Mouse (Mus musculus): ENCODE data around the gene Eml4.

The Eml4 gene

DNA sequence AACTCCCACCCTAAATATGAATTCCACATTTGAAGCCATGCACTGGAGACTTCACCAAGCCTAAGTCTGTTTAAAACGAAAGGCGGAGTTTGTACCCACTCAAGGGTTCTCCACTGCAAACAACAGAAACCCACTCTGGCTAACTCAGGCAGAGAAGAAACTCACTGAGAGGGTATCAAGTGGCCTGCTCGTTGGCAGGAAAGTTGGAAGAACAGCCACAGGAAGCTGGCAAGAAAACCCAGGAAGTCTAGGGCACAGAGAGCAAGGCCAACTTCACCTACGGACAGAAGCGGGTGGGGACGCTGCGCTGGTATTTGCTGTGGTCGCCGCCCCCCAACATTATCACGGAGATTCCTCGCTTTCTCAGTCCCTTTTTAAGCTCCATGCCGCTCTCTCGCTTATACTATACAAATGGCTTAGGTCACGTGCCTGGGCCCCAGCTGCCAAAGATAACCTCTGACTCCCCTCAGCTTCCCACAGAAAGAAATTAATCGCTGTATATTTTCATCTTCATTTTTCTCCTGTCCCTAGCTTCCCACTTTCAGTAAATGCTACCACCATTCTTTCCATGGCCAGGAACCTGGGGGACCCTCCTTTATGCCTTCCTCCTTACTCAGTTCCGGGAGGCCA is 9.7 kb upstream of the Eml4 start:
- in situ Hi-C loops (cut with MboI; ENCODE audit: low sequenced_read_pairs), result no loop called here

- in situ Hi-C loops (cut with MboI; ENCODE audit: low sequenced_read_pairs), result no loop called here
These were observed 6.5 kb upstream of the Eml4 start for GRCm38 (mm10) chr17:83344226-83344625.

GRCm38 (mm10) chr17:83348056-83348822 is 2.5 kb upstream of the Eml4 start:
- in situ Hi-C loops (cut with MboI; ENCODE audit: low sequenced_read_pairs), result no loop called here

- in situ Hi-C loops (cut with MboI; ENCODE audit: low sequenced_read_pairs), result no loop called here
These were observed 394 bp downstream of the Eml4 start for GRCm38 (mm10) chr17:83351119-83351531.

DNA sequence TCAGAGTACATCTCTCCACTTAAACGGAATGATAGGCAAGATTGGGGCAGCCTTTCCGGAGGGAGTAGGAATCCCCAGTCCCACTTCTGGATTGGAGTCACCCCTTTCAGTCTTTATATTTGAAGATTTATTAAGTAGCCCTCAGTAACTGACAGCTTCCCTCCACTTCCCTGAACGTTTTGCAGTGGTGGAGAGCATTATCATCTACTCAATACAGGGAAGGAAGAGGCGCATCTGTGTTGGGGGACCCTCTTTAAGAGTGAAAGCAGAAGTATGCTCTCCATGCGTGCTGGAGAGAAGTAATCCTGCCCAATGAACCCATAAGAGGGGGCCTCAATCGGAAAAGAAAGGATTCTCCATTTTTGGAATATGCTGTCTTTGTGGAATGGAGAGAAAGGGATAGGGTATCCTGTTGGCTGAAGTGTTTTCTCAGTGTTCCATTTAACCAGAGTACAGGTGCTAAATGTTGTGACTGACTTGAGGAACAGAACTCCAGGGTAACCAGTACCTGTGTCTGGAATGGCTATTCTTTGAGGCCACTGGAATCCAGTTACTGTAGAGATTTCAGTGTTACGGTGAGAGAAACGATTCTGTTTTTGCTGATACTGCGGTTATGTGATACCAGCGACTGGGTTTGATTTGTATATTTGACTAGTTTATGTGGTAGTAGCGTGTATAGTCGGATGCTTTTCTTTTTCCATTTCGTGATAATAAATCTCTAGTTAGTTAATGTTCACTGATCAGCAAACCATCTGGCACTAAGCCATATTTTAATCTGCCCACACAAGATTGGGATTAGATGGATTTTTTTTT is 1.1 kb downstream of the Eml4 start:
- in situ Hi-C loops (cut with MboI; ENCODE audit: low sequenced_read_pairs), result no loop called here

GRCm38 (mm10) chr17:83352456-83352855 is 1.7 kb downstream of the Eml4 start:
- in situ Hi-C loops (cut with MboI; ENCODE audit: low sequenced_read_pairs), result no loop called here

- in situ Hi-C loops (cut with MboI; ENCODE audit: low sequenced_read_pairs), result no loop called here
These were observed 2.3 kb downstream of the Eml4 start for GRCm38 (mm10) chr17:83353011-83353410.

DNA sequence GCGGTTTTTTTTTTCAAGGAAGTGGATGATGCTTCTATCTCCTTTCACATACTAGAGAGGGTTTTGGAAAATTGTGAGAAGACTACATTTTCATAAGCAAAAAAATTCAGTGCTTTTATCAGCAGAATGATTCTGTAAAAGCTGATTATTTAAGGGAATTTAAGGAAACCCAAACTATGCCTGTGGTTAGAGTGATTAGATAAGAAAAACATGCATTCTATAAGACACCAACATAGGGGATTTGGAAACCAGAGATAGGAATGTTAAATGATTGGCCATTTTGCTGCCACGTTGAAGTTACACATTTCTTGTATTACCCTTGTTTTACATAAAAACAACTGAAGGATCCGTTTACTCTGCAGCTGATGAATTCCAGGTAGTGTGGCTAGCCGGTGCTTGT is 2.7 kb downstream of the Eml4 start:
- in situ Hi-C loops (cut with MboI; ENCODE audit: low sequenced_read_pairs), result no loop called here

GRCm38 (mm10) chr17:83355481-83355880 is 4.8 kb downstream of the Eml4 start:
- in situ Hi-C loops (cut with MboI; ENCODE audit: low sequenced_read_pairs), result no loop called here

DNA sequence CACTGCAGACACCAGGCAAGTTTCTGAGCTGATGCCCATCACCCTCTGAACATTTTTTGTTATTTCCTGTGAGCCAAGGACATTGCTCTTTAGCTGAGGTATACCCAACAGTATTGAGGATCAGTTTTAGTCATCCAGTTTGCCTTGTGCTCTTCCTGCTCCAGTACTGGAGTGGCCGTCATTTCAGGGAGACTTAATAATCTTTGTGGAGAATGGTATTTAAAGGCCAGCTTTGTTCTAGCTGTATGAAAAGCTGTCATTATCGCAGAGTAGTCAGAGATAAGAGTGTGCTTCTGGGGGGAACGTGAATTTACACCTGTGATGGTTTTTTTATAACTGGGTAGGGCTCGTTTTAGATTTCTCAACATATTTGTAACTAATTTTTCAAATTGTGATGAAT is 9.2 kb downstream of the Eml4 start:
- in situ Hi-C loops (cut with MboI; ENCODE audit: low sequenced_read_pairs), result no loop called here

GRCm38 (mm10) chr17:83360796-83361566 is 10.2 kb downstream of the Eml4 start:
- in situ Hi-C loops (cut with MboI; ENCODE audit: low sequenced_read_pairs), result no loop called here

DNA sequence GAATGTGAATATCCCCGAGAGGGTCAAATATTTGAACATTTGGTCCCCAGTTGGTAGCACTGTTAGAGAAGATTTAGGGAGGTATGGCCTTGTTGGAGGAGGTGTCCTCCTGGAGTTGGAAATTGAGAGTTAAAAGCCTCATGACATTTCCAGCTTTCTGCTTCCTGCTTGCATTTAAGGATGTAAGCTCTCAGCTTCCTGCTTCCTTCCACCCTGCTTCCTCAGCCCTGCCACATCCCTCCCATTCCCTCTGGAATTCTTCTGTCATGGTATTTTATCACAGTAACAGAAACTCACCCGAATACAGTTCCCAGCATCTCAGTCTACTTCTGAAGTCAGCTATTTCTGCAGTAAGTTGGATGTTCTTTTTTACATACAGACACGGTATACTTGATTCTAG is 12.3 kb downstream of the Eml4 start:
- in situ Hi-C loops (cut with MboI; ENCODE audit: low sequenced_read_pairs), result no loop called here

DNA sequence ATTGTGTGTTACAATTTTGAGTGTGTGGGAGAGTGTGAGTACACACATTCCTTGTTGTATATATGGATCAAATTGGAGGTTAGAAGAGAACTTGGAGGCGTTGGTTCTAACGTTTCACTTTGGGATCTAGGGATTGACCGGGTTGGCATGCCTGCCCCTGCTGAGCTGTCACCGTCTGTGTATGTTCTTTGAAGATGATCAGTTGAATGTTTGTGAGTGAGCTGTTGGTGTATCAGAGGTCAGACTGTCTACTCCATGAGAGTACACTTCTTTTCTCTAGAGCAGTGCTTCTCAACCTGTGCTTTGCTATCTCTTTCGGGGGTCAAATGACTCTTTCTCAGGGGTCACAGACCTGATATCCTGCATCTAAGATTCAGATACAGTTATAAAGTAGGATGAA is 13.6 kb downstream of the Eml4 start:
- in situ Hi-C loops (cut with MboI; ENCODE audit: low sequenced_read_pairs), result no loop called here

- in situ Hi-C loops (cut with MboI; ENCODE audit: low sequenced_read_pairs), result no loop called here
These were observed 14.4 kb downstream of the Eml4 start for GRCm38 (mm10) chr17:83365130-83365529.

GRCm38 (mm10) chr17:83365614-83366355 is 15.1 kb downstream of the Eml4 start:
- in situ Hi-C loops (cut with MboI; ENCODE audit: low sequenced_read_pairs), result no loop called here

DNA sequence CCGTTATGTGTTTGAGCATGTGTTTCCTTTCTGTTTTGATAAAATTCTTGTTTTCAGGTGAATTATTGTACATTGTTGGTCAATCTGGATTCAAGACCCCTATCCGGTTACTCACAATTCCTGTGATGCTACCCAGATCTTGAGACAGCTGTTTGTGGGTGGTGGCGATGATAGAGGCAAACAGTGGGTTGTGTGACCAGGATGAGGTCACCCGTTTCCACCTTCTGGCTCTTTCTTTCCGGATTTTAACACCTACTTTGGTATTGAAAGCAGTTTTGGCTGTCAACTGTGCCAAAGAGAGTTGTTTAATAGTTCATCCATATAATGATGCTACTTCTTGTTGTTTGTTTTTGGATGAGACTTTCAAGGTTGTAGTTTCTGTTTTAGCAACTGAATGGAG is 16.7 kb downstream of the Eml4 start:
- in situ Hi-C loops (cut with MboI; ENCODE audit: low sequenced_read_pairs), result no loop called here

GRCm38 (mm10) chr17:83374123-83374522 is 23.4 kb downstream of the Eml4 start:
- in situ Hi-C loops (cut with MboI; ENCODE audit: low sequenced_read_pairs), result no loop called here

DNA sequence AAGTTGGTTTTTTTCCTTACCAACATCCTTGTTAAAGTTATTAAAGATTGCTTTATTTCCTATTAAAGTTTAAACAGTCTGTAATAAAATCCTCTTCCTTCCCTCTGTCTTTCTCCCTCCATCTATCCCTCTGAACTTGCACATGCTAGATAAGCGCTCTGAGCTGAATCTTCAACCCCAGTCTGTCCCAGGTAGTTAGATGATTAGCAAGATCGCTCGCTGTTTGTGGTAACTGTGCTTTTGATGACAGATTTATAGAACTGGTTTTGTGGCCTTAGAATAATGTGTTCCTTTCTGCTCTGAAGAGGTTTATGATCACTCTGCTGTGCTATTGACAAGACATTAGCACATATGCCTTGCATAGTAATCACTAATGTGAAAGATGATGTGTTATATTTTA is 25.1 kb downstream of the Eml4 start:
- in situ Hi-C loops (cut with MboI; ENCODE audit: low sequenced_read_pairs), result no loop called here

- in situ Hi-C loops (cut with MboI; ENCODE audit: low sequenced_read_pairs), result no loop called here
These were observed 26.1 kb downstream of the Eml4 start for GRCm38 (mm10) chr17:83376801-83377200.

DNA sequence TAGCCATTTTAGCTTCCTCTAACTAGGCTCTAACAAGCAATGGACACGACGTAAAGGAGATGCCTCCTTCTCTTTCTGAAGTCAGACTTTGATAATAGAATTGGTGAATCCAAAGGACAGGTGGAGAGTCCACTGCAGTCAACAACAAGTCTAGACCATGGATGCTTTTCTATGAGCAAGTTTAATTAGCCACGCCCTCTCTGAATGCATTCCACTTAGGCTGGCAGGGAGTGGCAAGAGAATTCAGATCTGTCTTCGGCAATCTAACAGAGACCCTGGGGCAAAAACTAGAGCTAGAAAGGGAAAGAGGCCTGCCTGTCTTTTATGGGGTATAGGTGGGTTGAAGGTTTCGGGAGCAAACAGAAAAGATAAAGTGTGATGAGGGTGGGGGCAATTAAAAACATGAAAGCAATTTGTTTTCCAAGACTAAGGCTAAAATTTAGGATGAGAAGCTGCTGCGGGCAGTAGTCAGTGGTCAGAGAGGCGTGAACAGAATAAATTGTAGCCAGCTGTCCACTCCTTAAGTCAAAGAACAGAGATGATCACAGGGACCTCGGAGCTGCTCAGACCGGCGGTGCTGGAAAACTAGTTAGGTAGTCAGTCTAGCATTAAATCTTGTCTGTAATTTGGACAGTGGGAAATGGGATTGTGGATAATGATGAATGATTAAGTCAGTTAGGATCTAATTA is 27.2 kb downstream of the Eml4 start:
- in situ Hi-C loops (cut with MboI; ENCODE audit: low sequenced_read_pairs), result no loop called here
